Mouse (Mus musculus) small intestine, adult 2 months (tissue): ENCODE data around the gene Best1. TPM values are rescaled to one million over a fixed set of nuclear protein-coding genes. Genes with fewer than 3 reads are reported as not detected.

ENCODE experiments used
- H3K27ac ChIP-seq: fragments of 200-500 bp; 2 replicates; pipeline ENCODE4 v1.5.1; 2012; ENCODE audit warnings: low read depth, low read length, control low read depth, inconsistent platforms; ENCODE audit not compliant: insufficient read depth
- H3K27me3 ChIP-seq: fragments of 200-500 bp; 2 replicates; pipeline ENCODE4 v1.6.1; 2012; ENCODE audit warnings: mild to moderate bottlenecking, moderate library complexity, low read length, inconsistent platforms; ENCODE audit not compliant: control insufficient read depth, insufficient read depth
- H3K36me3 ChIP-seq: fragments of 200-500 bp; 2 replicates; pipeline ENCODE4 v1.6.1; 2012; ENCODE audit warnings: mild to moderate bottlenecking, low read length, control low read depth, inconsistent platforms; ENCODE audit not compliant: control insufficient read depth, insufficient read depth
- H3K4me1 ChIP-seq: fragments of 200-500 bp; 2 replicates; pipeline ENCODE4 v1.6.1; 2012; ENCODE audit warnings: low read length, inconsistent platforms, mixed read lengths; ENCODE audit not compliant: control insufficient read depth, insufficient read depth, insufficient read length
- H3K4me3 ChIP-seq: fragments of 200-500 bp; 2 replicates; pipeline ENCODE4 v1.5.1; 2012; ENCODE audit warnings: low read depth, mild to moderate bottlenecking, control low read depth, inconsistent platforms, low read length, moderate library complexity
- CTCF ChIP-seq: fragments of 200-500 bp; IDR thresholded peaks from 2 replicates; pipeline ENCODE4 v1.5.1; 2012; ENCODE audit warnings: low read depth, mild to moderate bottlenecking, control low read depth, inconsistent platforms, low read length, moderate library complexity, mixed read lengths; ENCODE audit not compliant: insufficient replicate concordance, insufficient read length; ENCODE audit errors: extremely low read depth
- POLR2A ChIP-seq: fragments of 200-500 bp; IDR thresholded peaks from 2 replicates; pipeline ENCODE4 v1.6.1; 2012; ENCODE audit warnings: low read depth, mild to moderate bottlenecking, control low read depth, inconsistent platforms, low read length, moderate library complexity
- WGBS: fragments of 180-500 bp; shearing (Covaris S2); methylation state at CpG from one replicate; pipeline ENCODE4 v1.1.7; 2018; 5-methylcytosine and 5-hydroxymethylcytosine counted together
- polyA plus RNA-seq: library from polyadenylated mRNA; depleted of rRNA; stranded (reverse); fragments of >200 nt; gene quantifications from 2 replicates; pipeline ENCODE4 v1.2.3, GENCODE M21; 2012

Gene Best1
- polyA plus RNA-seq, 1 experiment, result 0.09 TPM

GRCm38 (mm10) chr19:9957965-9958364 is 43.5 kb downstream of the Best1 start:
- no peak for TF ChIP-seq POLR2A
- TF ChIP-seq CTCF, result no peak
- Histone ChIP-seq H3K36me3 (no peaks in the 10 kb centered on the region), H3K4me3 (no peak overlapping the region), H3K27ac (no peak overlapping the region), H3K4me1 (peaks cover 28% of the 10 kb centered on the region), H3K27me3 (no peaks in the 10 kb centered on the region)
- 92% methylated on average over 5 of the region's 5 CpGs for WGBS

DNA sequence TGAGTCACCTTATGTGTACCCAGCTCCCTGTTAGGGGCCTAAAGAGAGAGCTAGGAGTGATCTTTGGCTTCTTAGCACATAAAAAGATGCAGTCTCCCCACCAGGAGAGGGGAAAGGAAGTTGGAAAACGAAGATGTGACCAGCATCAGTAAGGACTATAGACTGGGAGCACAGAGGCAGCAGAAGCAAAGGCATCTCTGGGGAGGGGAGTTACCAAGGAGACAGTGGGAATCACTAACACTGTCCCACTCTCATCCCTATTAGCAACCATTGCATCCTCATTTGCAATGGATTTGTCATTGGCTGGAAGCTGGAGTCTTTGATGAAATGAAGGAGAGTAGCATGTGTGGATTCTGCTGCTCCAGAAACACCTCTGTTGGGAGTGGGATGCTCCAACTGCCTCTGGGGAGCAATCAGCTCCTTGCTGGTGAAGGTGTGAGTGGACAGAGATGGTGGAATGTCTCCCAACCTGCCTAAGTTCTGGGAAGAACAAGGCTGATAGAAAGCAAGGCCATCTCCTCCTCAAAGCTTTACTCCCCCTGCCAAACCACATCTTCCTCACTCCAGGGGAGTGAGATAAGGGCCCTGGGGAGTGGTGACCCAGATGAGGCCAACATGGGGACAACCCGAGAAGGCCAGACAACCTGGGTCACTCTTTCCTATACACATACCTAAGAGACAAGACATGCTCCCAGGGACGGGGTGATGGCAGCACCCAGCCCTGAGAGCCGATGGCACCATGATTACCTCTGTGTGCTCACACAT is 44.6 kb downstream of the Best1 start:
- H3K4me3 ChIP-seq, result no peak overlapping the region
- H3K27ac ChIP-seq, result no peak overlapping the region
- no peaks in the 10 kb centered on the region for H3K27me3 ChIP-seq
- no peaks in the 10 kb centered on the region for H3K36me3 ChIP-seq
- WGBS, result 81% methylated on average over 4 of the region's 4 CpGs
- no peak for TF ChIP-seq POLR2A
- TF ChIP-seq CTCF, result no peak
- H3K4me1 ChIP-seq, result peaks cover 28% of the 10 kb centered on the region

GRCm38 (mm10) chr19:9955438-9955837 is 46.0 kb downstream of the Best1 start:
- 78% methylated on average over 1 of the region's 1 CpGs for WGBS
- no peak for TF ChIP-seq CTCF
- no peak for TF ChIP-seq POLR2A

DNA sequence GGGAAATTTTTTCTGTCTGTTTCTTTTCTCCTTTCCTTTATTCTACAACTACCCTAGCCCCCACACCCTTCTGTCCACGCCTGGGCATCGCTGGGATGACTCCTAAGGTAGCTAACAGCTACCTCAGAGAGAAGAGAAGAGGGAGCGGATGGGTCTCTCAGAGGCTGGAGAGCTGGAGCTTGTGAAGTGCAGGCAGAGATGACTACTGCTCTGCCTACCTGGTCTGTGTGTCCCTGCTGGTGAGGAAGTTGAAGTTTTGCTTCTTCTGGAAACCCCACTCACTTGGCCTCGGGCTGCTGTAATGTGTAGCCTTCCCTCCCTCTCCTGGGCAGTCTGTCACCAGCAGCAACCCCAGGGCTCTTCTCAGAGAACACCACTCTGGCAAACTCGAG is 46.6 kb downstream of the Best1 start:
- H3K36me3 ChIP-seq, result no peaks in the 10 kb centered on the region
- peak overlapping the region; percentile 15; the same call in 1 of the 2 replicates for H3K4me3 ChIP-seq
- peaks cover 21% of the 10 kb centered on the region for H3K4me1 ChIP-seq
- no peaks in the 10 kb centered on the region for H3K27me3 ChIP-seq
- no peak for TF ChIP-seq CTCF
- TF ChIP-seq POLR2A, result no peak
- 16% methylated on average over 5 of the region's 5 CpGs for WGBS
- H3K27ac ChIP-seq, result peak overlapping the region; percentile 86

More at GRCm38 (mm10) chr19:9955438-9955837, 46.0 kb downstream of the Best1 start:
- Histone ChIP-seq H3K27ac (no peak overlapping the region), H3K36me3 (no peaks in the 10 kb centered on the region), H3K27me3 (no peaks in the 10 kb centered on the region), H3K4me1 (peaks cover 25% of the 10 kb centered on the region), H3K4me3 (no peak overlapping the region)

- no peaks in the 10 kb centered on the region for H3K27me3 ChIP-seq
- peak overlapping the region; percentile 86 for H3K27ac ChIP-seq
- H3K36me3 ChIP-seq, result no peaks in the 10 kb centered on the region
- 10% methylated on average over 7 of the region's 7 CpGs for WGBS
- TF ChIP-seq POLR2A, result peak; percentile 34; the same call in 1 of the 2 replicates
- TF ChIP-seq CTCF, result no peak; the same call in 1 of the 2 replicates
- peaks cover 16% of the 10 kb centered on the region for H3K4me1 ChIP-seq
- H3K4me3 ChIP-seq, result no peak overlapping the region
Observed at GRCm38 (mm10) chr19:9954055-9954810, 47.2 kb downstream of the Best1 start.

DNA sequence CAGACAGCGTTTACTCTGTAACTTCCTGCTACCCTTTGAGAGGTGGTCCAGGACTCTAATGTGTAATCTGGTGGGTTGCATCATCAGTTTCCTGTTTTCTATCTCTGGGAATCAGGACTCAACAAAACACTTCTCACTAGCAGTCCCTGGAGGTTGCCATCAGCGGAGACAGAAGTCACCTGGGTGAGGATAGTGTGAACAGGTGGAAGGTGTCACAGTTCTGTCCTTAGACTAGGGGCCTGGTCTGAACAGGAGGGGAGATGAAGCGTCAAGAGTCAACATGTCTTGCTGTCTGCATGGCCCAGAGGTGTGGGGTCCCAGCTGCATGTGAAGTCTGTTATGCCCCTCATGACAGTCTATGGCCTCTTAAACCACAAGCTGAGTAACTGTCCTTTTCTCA is 48.5 kb downstream of the Best1 start:
- WGBS, result 87% methylated on average over 3 of the region's 3 CpGs

DNA sequence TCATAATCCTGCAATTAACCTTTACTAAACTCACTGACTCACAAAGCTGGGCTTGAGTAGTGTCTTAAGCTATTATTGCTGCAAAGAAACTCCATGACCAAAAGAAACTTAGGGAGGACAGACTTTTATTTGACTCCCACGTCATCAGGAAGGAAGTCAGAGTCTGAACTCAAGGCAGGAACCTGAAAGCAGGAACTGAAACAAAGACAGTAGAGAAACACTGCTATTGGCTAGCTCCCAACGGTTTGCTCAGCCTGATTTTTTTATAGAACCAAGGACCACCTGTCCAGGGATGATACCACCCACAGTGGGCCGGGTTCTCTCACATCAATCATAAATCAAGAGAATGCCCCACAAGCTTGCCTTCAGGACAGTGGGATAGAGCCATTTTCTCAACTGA is 49.0 kb downstream of the Best1 start:
- no peaks in the 10 kb centered on the region for H3K36me3 ChIP-seq
- H3K27me3 ChIP-seq, result no peaks in the 10 kb centered on the region
- H3K4me1 ChIP-seq, result peaks cover 13% of the 10 kb centered on the region
- H3K27ac ChIP-seq, result no peak overlapping the region
- no peak overlapping the region for H3K4me3 ChIP-seq
- no peak for TF ChIP-seq CTCF
- TF ChIP-seq POLR2A, result no peak
- 73% methylated on average over 3 of the region's 3 CpGs for WGBS

More for the DNA sequence above, 48.5 kb downstream of the Best1 start:
- H3K27ac ChIP-seq, result no peak overlapping the region
- no peak overlapping the region for H3K4me3 ChIP-seq
- TF ChIP-seq CTCF, result no peak
- no peak for TF ChIP-seq POLR2A
- H3K4me1 ChIP-seq, result peaks cover 13% of the 10 kb centered on the region
- H3K36me3 ChIP-seq, result no peaks in the 10 kb centered on the region
- H3K27me3 ChIP-seq, result no peaks in the 10 kb centered on the region
